Mouse (Mus musculus): ENCODE measurements around the gene Tpcn2. TPM values are rescaled to one million over a fixed set of nuclear protein-coding genes. Genes with fewer than 3 reads are reported as not detected.
A peak's percentile ranks its signal among the peaks of the same experiment; 100 is the strongest.

Tpcn2 gene
- polyA plus RNA-seq, 1 experiment from 2014 or later, result 2.3 TPM

DNA sequence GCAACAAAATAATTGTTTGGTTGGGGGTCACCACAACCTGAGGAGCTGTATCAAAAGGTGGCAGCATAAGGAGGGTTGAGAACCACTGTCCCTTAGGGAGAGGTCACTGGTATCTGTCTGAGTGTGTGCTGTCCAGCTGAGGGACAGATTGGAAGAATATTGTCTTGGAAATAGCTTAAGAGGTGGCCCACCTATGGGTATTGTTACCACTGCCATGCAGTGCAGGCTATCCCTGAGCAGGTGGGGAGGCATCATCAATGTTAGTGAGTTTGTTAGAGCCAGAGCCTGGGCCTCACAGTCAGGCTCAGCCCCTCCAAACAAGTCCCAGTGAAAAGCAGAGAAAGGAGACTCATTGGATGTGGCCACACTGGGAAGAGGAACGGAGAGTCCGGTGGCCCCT is 8.0 kb upstream of the Tpcn2 start:
- Histone ChIP-seq H3K9me3 (ENCODE audit: low read length) (no peaks in the 10 kb centered on the region), H3K9ac (replicated peaks) (no peak overlapping the region), H3K4me1 (ENCODE audit: insufficient read depth) (no peaks in the 10 kb centered on the region), H3K36me3 (replicated peaks; ENCODE audit: insufficient read depth, low read length) (no peaks in the 10 kb centered on the region), H3K4me2 (ENCODE audit: low read depth, low read length) (no peak overlapping the region), H3K27me3 (ENCODE audit: insufficient read depth, low read length) (no peaks in the 10 kb centered on the region), H3K4me3 (ENCODE audit: low read depth, low read length) (no peak overlapping the region), H3K27ac (ENCODE audit: low read depth) (no peak overlapping the region)
- 77% methylated on average over 2 of the region's 2 CpGs for WGBS (ENCODE audit: insufficient replicate concordance)
- ATAC-seq, result no peak
- TF ChIP-seq EP300 (IDR thresholded peaks at IDR 0.05; ENCODE audit: low read depth) (no peak), CTCF (IDR thresholded peaks at IDR 0.05; ENCODE audit: low read depth) (no peak)
- DNase-seq, result no peak

DNA sequence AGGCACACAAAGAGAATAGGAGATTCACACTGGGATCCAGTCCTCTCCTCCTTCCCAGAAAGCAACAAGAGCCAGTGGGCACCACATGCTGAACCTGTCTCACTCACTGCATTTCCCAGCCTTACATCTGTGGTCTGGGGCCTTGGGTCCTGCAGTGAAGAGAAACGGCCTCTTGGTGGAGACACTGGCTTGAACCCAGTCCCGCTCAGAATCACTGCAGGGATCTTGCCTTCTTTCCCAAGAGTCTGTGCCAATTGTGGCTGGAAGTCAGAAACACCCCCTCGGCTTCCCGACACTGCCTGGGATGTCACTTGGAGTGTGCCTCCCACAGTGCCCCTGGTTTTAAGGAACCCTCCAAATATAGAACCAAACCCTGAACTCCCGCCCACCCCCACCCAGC is 5.5 kb upstream of the Tpcn2 start:
- H3K4me3 ChIP-seq (ENCODE audit: low read depth, low read length), result no peak overlapping the region
- no peak for ATAC-seq
- H3K27me3 ChIP-seq (ENCODE audit: insufficient read depth, low read length), result no peaks in the 10 kb centered on the region
- no peak for TF ChIP-seq EP300 (IDR thresholded peaks at IDR 0.05; ENCODE audit: low read depth)
- peak; percentile 46 for TF ChIP-seq CTCF (IDR thresholded peaks at IDR 0.05; ENCODE audit: low read depth)
- no peak for DNase-seq
- 0 out of 2 replicates have a peak, but pooled peaks cover under 1% of the 10 kb centered on the region for H3K4me1 ChIP-seq (ENCODE audit: insufficient read depth)
- H3K27ac ChIP-seq (ENCODE audit: low read depth), result no peak overlapping the region
- H3K9me3 ChIP-seq (ENCODE audit: low read length), result no peaks in the 10 kb centered on the region
- WGBS (ENCODE audit: insufficient replicate concordance), result 32% methylated on average over 5 of the region's 5 CpGs
- H3K9ac ChIP-seq (replicated peaks), result no peak overlapping the region
- no peaks in the 10 kb centered on the region for H3K36me3 ChIP-seq (replicated peaks; ENCODE audit: insufficient read depth, low read length)
- H3K4me2 ChIP-seq (ENCODE audit: low read depth, low read length), result no peak overlapping the region

DNA sequence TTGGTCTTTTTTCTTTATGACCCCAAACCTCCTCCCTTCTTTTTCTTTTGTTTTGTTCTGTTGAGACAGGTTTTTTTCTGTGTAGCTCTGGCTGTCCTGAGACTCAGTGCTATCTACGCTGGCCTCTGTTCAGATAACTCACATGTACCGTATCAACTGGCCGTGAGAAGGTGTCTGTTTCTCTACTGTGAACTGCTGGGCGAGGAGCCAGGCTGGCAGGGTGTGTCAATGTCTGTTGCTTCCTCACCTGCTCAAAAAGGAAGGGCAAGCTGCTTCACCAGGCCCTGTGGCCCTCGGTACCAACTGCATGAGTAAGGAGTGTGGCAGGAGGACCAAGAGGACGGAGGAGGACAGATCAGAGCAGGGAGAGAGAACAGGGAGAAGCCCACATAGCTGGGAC is 3.6 kb upstream of the Tpcn2 start:
- Histone ChIP-seq H3K27ac (ENCODE audit: low read depth) (no peak overlapping the region), H3K4me1 (ENCODE audit: insufficient read depth) (peaks cover 13% of the 10 kb centered on the region), H3K4me2 (ENCODE audit: low read depth, low read length) (no peak overlapping the region), H3K4me3 (ENCODE audit: low read depth, low read length) (no peak overlapping the region), H3K9ac (replicated peaks) (no peak overlapping the region), H3K36me3 (replicated peaks; ENCODE audit: insufficient read depth, low read length) (no peaks in the 10 kb centered on the region), H3K9me3 (ENCODE audit: low read length) (no peaks in the 10 kb centered on the region), H3K27me3 (ENCODE audit: insufficient read depth, low read length) (no peaks in the 10 kb centered on the region)
- WGBS (ENCODE audit: insufficient replicate concordance), result 46% methylated on average over 6 of the region's 6 CpGs
- TF ChIP-seq EP300 (IDR thresholded peaks at IDR 0.05; ENCODE audit: low read depth), result no peak
- no peak for TF ChIP-seq CTCF (IDR thresholded peaks at IDR 0.05; ENCODE audit: low read depth)
- ATAC-seq, result no peak
- DNase-seq, result no peak

DNA sequence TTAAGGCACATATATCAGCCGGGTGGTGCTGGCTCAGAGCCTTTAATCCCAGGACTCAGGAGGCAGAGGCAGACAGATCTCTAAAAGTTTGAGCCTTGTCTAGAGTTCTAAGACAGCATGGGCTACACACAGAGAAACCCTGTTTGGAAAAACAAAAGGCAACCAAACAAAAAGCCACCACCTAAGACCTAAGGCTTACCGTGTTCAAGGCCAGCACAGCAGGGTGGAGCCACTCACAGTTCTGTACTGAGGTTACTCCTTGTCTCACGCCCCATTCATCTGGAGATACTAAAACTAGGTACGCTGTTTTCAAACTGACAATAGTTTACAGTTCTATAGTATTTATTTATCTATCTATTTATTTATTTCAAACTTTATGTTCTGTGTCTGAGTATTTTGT is 1.7 kb upstream of the Tpcn2 start:
- Histone ChIP-seq H3K4me2 (ENCODE audit: low read depth, low read length) (no peak overlapping the region), H3K9me3 (ENCODE audit: low read length) (no peaks in the 10 kb centered on the region)
- WGBS (ENCODE audit: insufficient replicate concordance), result 75% methylated on average over 4 of the region's 4 CpGs

DNA sequence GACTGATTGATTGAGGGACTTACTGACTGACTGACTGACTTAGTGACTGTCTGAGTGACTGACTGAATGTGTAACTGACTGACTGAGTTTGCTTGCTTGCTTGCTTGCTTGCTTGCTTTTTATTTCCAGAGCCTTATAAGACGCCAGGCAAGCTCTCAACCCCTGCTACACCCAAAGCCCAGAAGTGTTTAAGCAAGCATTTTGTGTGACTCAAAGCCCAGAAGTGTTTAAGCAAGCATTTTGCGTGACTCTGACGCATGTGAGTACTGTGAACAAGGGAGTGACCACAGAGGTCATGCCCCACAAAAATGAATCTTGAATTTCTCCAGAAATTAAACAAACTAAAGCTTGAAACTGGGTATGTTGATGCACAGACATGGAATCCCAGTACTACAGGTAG is 482 bp upstream of the Tpcn2 start:
- H3K9ac ChIP-seq (replicated peaks), result no peak overlapping the region
- DNase-seq (no peak), ATAC-seq (peak; percentile 28; the same call in 1 of the 2 replicates)
- WGBS (ENCODE audit: insufficient replicate concordance), result 50% methylated on average over 3 of the region's 3 CpGs
- H3K9me3 ChIP-seq (ENCODE audit: low read length), result no peaks in the 10 kb centered on the region
- H3K4me3 ChIP-seq (ENCODE audit: low read depth, low read length), result 0 out of 2 replicates have a peak overlapping the region, but pooled peaks have one; percentile 57
- TF ChIP-seq EP300 (IDR thresholded peaks at IDR 0.05; ENCODE audit: low read depth) (no peak), CTCF (IDR thresholded peaks at IDR 0.05; ENCODE audit: low read depth) (no peak)
- H3K4me2 ChIP-seq (ENCODE audit: low read depth, low read length), result 0 out of 2 replicates have a peak overlapping the region, but pooled peaks have one; percentile 81
- H3K27me3 ChIP-seq (ENCODE audit: insufficient read depth, low read length), result no peaks in the 10 kb centered on the region
- no peak overlapping the region for H3K27ac ChIP-seq (ENCODE audit: low read depth)
- peaks cover 2% of the 10 kb centered on the region; the same call in 1 of the 2 replicates for H3K36me3 ChIP-seq (replicated peaks; ENCODE audit: insufficient read depth, low read length)
- H3K4me1 ChIP-seq (ENCODE audit: insufficient read depth), result peaks cover 17% of the 10 kb centered on the region

More for the DNA sequence above, 1.7 kb upstream of the Tpcn2 start:
- no peak for TF ChIP-seq CTCF (IDR thresholded peaks at IDR 0.05; ENCODE audit: low read depth)
- TF ChIP-seq EP300 (IDR thresholded peaks at IDR 0.05; ENCODE audit: low read depth), result no peak
- ATAC-seq (no peak), DNase-seq (no peak)
- peaks cover 17% of the 10 kb centered on the region for H3K4me1 ChIP-seq (ENCODE audit: insufficient read depth)
- H3K27me3 ChIP-seq (ENCODE audit: insufficient read depth, low read length), result no peaks in the 10 kb centered on the region
- H3K36me3 ChIP-seq (replicated peaks; ENCODE audit: insufficient read depth, low read length), result no peaks in the 10 kb centered on the region
- no peak overlapping the region for H3K27ac ChIP-seq (ENCODE audit: low read depth)
- H3K9ac ChIP-seq (replicated peaks), result no peak overlapping the region
- H3K4me3 ChIP-seq (ENCODE audit: low read depth, low read length), result no peak overlapping the region

DNA sequence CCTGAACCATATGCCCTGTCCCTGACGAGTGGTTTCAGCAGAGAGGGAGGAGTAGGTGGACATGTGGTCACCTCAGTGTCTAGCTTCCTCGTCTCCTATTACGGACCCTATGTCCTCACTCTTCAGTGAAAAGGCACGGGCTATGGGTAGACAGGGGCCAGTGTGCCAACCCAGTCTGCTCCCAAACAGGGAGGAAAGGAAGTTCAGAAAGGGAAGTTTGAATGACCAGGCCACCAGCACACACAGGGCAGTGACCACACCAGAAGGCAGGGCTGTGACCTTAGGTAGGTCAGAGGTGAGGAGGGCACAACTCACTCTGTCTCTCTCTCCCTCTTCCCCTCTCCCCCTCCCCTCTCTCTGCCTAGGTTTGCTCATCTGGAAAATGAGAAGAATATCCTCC is 770 bp downstream of the Tpcn2 start:
- DNase-seq (no peak), ATAC-seq (peak; percentile 55)
- WGBS (ENCODE audit: insufficient replicate concordance), result 45% methylated on average over 4 of the region's 4 CpGs
- TF ChIP-seq EP300 (IDR thresholded peaks at IDR 0.05; ENCODE audit: low read depth) (no peak), CTCF (IDR thresholded peaks at IDR 0.05; ENCODE audit: low read depth) (no peak)
- Histone ChIP-seq H3K9me3 (ENCODE audit: low read length) (no peaks in the 10 kb centered on the region), H3K27ac (ENCODE audit: low read depth) (peak overlapping the region; percentile 68; the same call in 1 of the 2 replicates), H3K4me2 (ENCODE audit: low read depth, low read length) (peak overlapping the region; percentile 81), H3K9ac (replicated peaks) (peak overlapping the region; percentile 53), H3K27me3 (ENCODE audit: insufficient read depth, low read length) (no peaks in the 10 kb centered on the region), H3K36me3 (replicated peaks; ENCODE audit: insufficient read depth, low read length) (peaks cover 7% of the 10 kb centered on the region; the same call in 1 of the 2 replicates), H3K4me3 (ENCODE audit: low read depth, low read length) (peak overlapping the region; percentile 57), H3K4me1 (ENCODE audit: insufficient read depth) (peaks cover 17% of the 10 kb centered on the region)

Measured in liver, postnatal 0 days (tissue).